Mouse (Mus musculus) testis, adult 2 months (tissue): ENCODE data around the gene Gls2.

ENCODE experiments used
- CTCF ChIP-seq: fragments of 200-500 bp; IDR thresholded peaks from 2 replicates; pipeline ENCODE4 v1.5.1; 2012; ENCODE audit warnings: low read depth, mild to moderate bottlenecking, inconsistent platforms, low read length, moderate library complexity; ENCODE audit not compliant: control insufficient read depth, insufficient read depth, insufficient replicate concordance
- POLR2A ChIP-seq: fragments of 200-500 bp; IDR thresholded peaks from 2 replicates; pipeline ENCODE4 v1.6.1; 2012; ENCODE audit warnings: low read depth, mild to moderate bottlenecking, inconsistent platforms, low read length, moderate library complexity; ENCODE audit not compliant: control insufficient read depth

DNA sequence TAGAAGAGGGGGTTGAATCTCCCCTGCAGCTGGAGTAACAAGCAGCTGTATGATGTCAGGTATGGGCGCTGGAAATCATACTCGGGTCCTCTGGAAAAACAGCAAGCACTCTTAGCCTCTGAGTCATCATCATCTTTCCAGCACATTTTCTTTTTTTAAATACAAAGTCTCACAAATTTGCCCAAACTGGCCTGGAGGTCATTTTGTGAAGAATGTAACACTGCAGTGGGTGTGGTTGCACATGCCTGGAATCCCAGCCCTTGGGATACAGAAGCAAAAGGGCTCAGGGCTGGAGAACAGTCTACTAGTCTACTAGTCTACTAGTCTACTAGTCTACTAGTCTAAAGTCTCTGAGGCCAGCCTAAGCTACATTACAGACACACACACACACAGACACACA lies 10.0 kb upstream of the Gls2 start:
- TF ChIP-seq POLR2A (no peak), CTCF (no peak)
